Mouse (Mus musculus): ENCODE results near the gene Clcn3.

GRCm38 (mm10) chr8:60919069-60919468 lies 64.0 kb downstream of the Clcn3 start:
- TF ChIP-seq MAFK (IDR thresholded peaks at IDR 0.05; ENCODE audit: insufficient read depth, low read depth, low read length) (no peak), CHD2 (IDR thresholded peaks at IDR 0.05; ENCODE audit: low read depth, low read length) (no peak)

Measured in ES-E14 (cell line).